Mouse (Mus musculus): ENCODE data around the gene Pax7. TPM values are rescaled to one million over a fixed set of nuclear protein-coding genes. Genes with fewer than 3 reads are reported as not detected.

The Pax7 gene
- polyA plus RNA-seq, 1 experiment from 2014 or later, result not detected

- WGBS, result 6% methylated on average over 17 of the region's 17 CpGs
- Histone ChIP-seq H3K4me2 (replicated peaks; ENCODE audit: low read depth, low read length) (no peak overlapping the region), H3K27ac (ENCODE audit: low read length) (no peak overlapping the region), H3K36me3 (ENCODE audit: insufficient read depth, low read length) (no peaks in the 10 kb centered on the region), H3K9ac (replicated peaks; ENCODE audit: low read length) (no peak overlapping the region), H3K9me3 (ENCODE audit: low read length) (no peaks in the 10 kb centered on the region), H3K4me3 (ENCODE audit: low read length) (no peak overlapping the region), H3K27me3 (ENCODE audit: insufficient read depth, low read length) (peaks cover 100% of the 10 kb centered on the region), H3K4me1 (ENCODE audit: insufficient read depth, low read length) (peaks cover 11% of the 10 kb centered on the region)
- ATAC-seq (ENCODE audit: low FRiP score, low TSS enrichment), result no peak
Measured at GRCm38 (mm10) chr4:139833817-139834401, 581 bp upstream of the Pax7 start.

GRCm38 (mm10) chr4:139832281-139833035 lies 870 bp downstream of the Pax7 start:
- 1% methylated on average over 54 of the region's 55 CpGs for WGBS
- peaks cover 11% of the 10 kb centered on the region for H3K4me1 ChIP-seq (ENCODE audit: insufficient read depth, low read length)
- no peaks in the 10 kb centered on the region for H3K36me3 ChIP-seq (ENCODE audit: insufficient read depth, low read length)
- no peak overlapping the region for H3K9ac ChIP-seq (replicated peaks; ENCODE audit: low read length)
- peaks cover 100% of the 10 kb centered on the region for H3K27me3 ChIP-seq (ENCODE audit: insufficient read depth, low read length)
- no peak for ATAC-seq (ENCODE audit: low FRiP score, low TSS enrichment)
- H3K4me2 ChIP-seq (replicated peaks; ENCODE audit: low read depth, low read length), result peak overlapping the region; percentile 35
- H3K27ac ChIP-seq (ENCODE audit: low read length), result no peak overlapping the region
- peak overlapping the region; percentile 20 for H3K4me3 ChIP-seq (ENCODE audit: low read length)
- no peaks in the 10 kb centered on the region for H3K9me3 ChIP-seq (ENCODE audit: low read length)

GRCm38 (mm10) chr4:139831501-139832230 lies 1.7 kb downstream of the Pax7 start:
- Histone ChIP-seq H3K4me2 (replicated peaks; ENCODE audit: low read depth, low read length) (no peak overlapping the region), H3K27ac (ENCODE audit: low read length) (no peak overlapping the region), H3K9me3 (ENCODE audit: low read length) (no peaks in the 10 kb centered on the region), H3K4me1 (ENCODE audit: insufficient read depth, low read length) (peaks cover 11% of the 10 kb centered on the region), H3K36me3 (ENCODE audit: insufficient read depth, low read length) (no peaks in the 10 kb centered on the region), H3K4me3 (ENCODE audit: low read length) (no peak overlapping the region), H3K27me3 (ENCODE audit: insufficient read depth, low read length) (peaks cover 100% of the 10 kb centered on the region), H3K9ac (replicated peaks; ENCODE audit: low read length) (no peak overlapping the region)
- under 1% methylated on average over 57 of the region's 57 CpGs for WGBS
- no peak for ATAC-seq (ENCODE audit: low FRiP score, low TSS enrichment)

- Histone ChIP-seq H3K27ac (ENCODE audit: low read length) (no peak overlapping the region), H3K4me3 (ENCODE audit: low read length) (no peak overlapping the region), H3K4me1 (ENCODE audit: insufficient read depth, low read length) (peaks cover 11% of the 10 kb centered on the region), H3K27me3 (ENCODE audit: insufficient read depth, low read length) (peaks cover 100% of the 10 kb centered on the region), H3K4me2 (replicated peaks; ENCODE audit: low read depth, low read length) (no peak overlapping the region), H3K9ac (replicated peaks; ENCODE audit: low read length) (no peak overlapping the region), H3K9me3 (ENCODE audit: low read length) (no peaks in the 10 kb centered on the region), H3K36me3 (ENCODE audit: insufficient read depth, low read length) (no peaks in the 10 kb centered on the region)
- WGBS, result under 1% methylated on average over 24 of the region's 24 CpGs
- ATAC-seq (ENCODE audit: low FRiP score, low TSS enrichment), result no peak
Measured at GRCm38 (mm10) chr4:139830581-139831387, 2.5 kb downstream of the Pax7 start.

GRCm38 (mm10) chr4:139830053-139830452 lies 3.3 kb downstream of the Pax7 start:
- Histone ChIP-seq H3K9ac (replicated peaks; ENCODE audit: low read length) (no peak overlapping the region), H3K4me3 (ENCODE audit: low read length) (no peak overlapping the region), H3K27ac (ENCODE audit: low read length) (no peak overlapping the region), H3K4me2 (replicated peaks; ENCODE audit: low read depth, low read length) (no peak overlapping the region), H3K9me3 (ENCODE audit: low read length) (no peaks in the 10 kb centered on the region), H3K4me1 (ENCODE audit: insufficient read depth, low read length) (peaks cover 11% of the 10 kb centered on the region), H3K27me3 (ENCODE audit: insufficient read depth, low read length) (peaks cover 100% of the 10 kb centered on the region), H3K36me3 (ENCODE audit: insufficient read depth, low read length) (no peaks in the 10 kb centered on the region)
- 2% methylated on average over 14 of the region's 14 CpGs for WGBS
- no peak for ATAC-seq (ENCODE audit: low FRiP score, low TSS enrichment)

GRCm38 (mm10) chr4:139828871-139829590 lies 4.3 kb downstream of the Pax7 start:
- no peak overlapping the region for H3K4me2 ChIP-seq (replicated peaks; ENCODE audit: low read depth, low read length)
- ATAC-seq (ENCODE audit: low FRiP score, low TSS enrichment), result no peak
- H3K9me3 ChIP-seq (ENCODE audit: low read length), result no peaks in the 10 kb centered on the region
- no peak overlapping the region for H3K27ac ChIP-seq (ENCODE audit: low read length)
- H3K36me3 ChIP-seq (ENCODE audit: insufficient read depth, low read length), result no peaks in the 10 kb centered on the region
- peaks cover 100% of the 10 kb centered on the region for H3K27me3 ChIP-seq (ENCODE audit: insufficient read depth, low read length)
- no peak overlapping the region for H3K9ac ChIP-seq (replicated peaks; ENCODE audit: low read length)
- H3K4me1 ChIP-seq (ENCODE audit: insufficient read depth, low read length), result peaks cover 11% of the 10 kb centered on the region
- no peak overlapping the region for H3K4me3 ChIP-seq (ENCODE audit: low read length)
- WGBS, result 2% methylated on average over 16 of the region's 16 CpGs

- no peak overlapping the region for H3K9ac ChIP-seq (replicated peaks; ENCODE audit: low read length)
- WGBS, result under 1% methylated on average over 35 of the region's 37 CpGs
- H3K27me3 ChIP-seq (ENCODE audit: insufficient read depth, low read length), result peaks cover 100% of the 10 kb centered on the region
- H3K4me1 ChIP-seq (ENCODE audit: insufficient read depth, low read length), result peaks cover 9% of the 10 kb centered on the region
- no peak overlapping the region for H3K4me3 ChIP-seq (ENCODE audit: low read length)
- no peak for ATAC-seq (ENCODE audit: low FRiP score, low TSS enrichment)
- H3K4me2 ChIP-seq (replicated peaks; ENCODE audit: low read depth, low read length), result 0 out of 2 replicates have a peak overlapping the region, but pooled peaks have one; percentile 18
- no peak overlapping the region for H3K27ac ChIP-seq (ENCODE audit: low read length)
- no peaks in the 10 kb centered on the region for H3K9me3 ChIP-seq (ENCODE audit: low read length)
- H3K36me3 ChIP-seq (ENCODE audit: insufficient read depth, low read length), result no peaks in the 10 kb centered on the region
Measured at GRCm38 (mm10) chr4:139828283-139828678, 5.0 kb downstream of the Pax7 start.

- ATAC-seq (ENCODE audit: low FRiP score, low TSS enrichment), result no peak
- Histone ChIP-seq H3K27me3 (ENCODE audit: insufficient read depth, low read length) (peaks cover 100% of the 10 kb centered on the region), H3K9me3 (ENCODE audit: low read length) (no peaks in the 10 kb centered on the region), H3K4me2 (replicated peaks; ENCODE audit: low read depth, low read length) (0 out of 2 replicates have a peak overlapping the region, but pooled peaks have one; percentile 18), H3K27ac (ENCODE audit: low read length) (no peak overlapping the region), H3K9ac (replicated peaks; ENCODE audit: low read length) (no peak overlapping the region), H3K36me3 (ENCODE audit: insufficient read depth, low read length) (no peaks in the 10 kb centered on the region), H3K4me3 (ENCODE audit: low read length) (no peak overlapping the region), H3K4me1 (ENCODE audit: insufficient read depth, low read length) (peaks cover 3% of the 10 kb centered on the region)
- under 1% methylated on average over 30 of the region's 30 CpGs for WGBS
Measured at GRCm38 (mm10) chr4:139827501-139828282, 5.6 kb downstream of the Pax7 start.
